Mouse (Mus musculus): ENCODE measurements at regions not wholly inside any gene's neighbourhood (a gene's known extent, or its start where the extent isn't known, plus 50 kb on each side); places are given as distances from the start of the nearest gene placed in this dataset.
"Not testable (repeated sequence)": the region's sequence is repeated elsewhere in the genome, so short reads cannot be mapped to it uniquely, and the experiment has no call there.

- Histone ChIP-seq H3K27me3 (replicated peaks; ENCODE audit: control insufficient read depth, insufficient read depth, low read length) (no peaks in the 10 kb centered on the region), H3K9me3 (ENCODE audit: control insufficient read depth, low read length) (no peaks in the 10 kb centered on the region), H3K9ac (replicated peaks; ENCODE audit: low read depth, low read length) (no peak overlapping the region), H3K4me3 (replicated peaks; ENCODE audit: low read length) (no peak overlapping the region), H3K27ac (ENCODE audit: low read length) (no peak overlapping the region), H3K4me1 (replicated peaks; ENCODE audit: control insufficient read depth, insufficient read depth, low read length) (no peaks in the 10 kb centered on the region), H3K36me3 (ENCODE audit: control insufficient read depth, insufficient read depth) (no peaks in the 10 kb centered on the region), H3K4me2 (ENCODE audit: low read length) (no peak overlapping the region)
- WGBS = 79% methylated on average over 4 of the region's 4 CpGs
- no peak for ATAC-seq
Observed at GRCm38 (mm10) chr8:15601531-15601930, 555.7 kb upstream of the BB014433 start.

GRCm38 (mm10) chr8:15593106-15593505 is 547.2 kb upstream of the BB014433 start:
- H3K27me3 ChIP-seq (replicated peaks; ENCODE audit: control insufficient read depth, insufficient read depth, low read length) = no peaks in the 10 kb centered on the region
- no peaks in the 10 kb centered on the region for H3K9me3 ChIP-seq (ENCODE audit: control insufficient read depth, low read length)
- no peak overlapping the region for H3K4me3 ChIP-seq (replicated peaks; ENCODE audit: low read length)
- no peak overlapping the region for H3K9ac ChIP-seq (replicated peaks; ENCODE audit: low read depth, low read length)
- ATAC-seq = no peak
- H3K36me3 ChIP-seq (ENCODE audit: control insufficient read depth, insufficient read depth) = no peaks in the 10 kb centered on the region
- H3K4me2 ChIP-seq (ENCODE audit: low read length) = no peak overlapping the region
- 76% methylated on average over 6 of the region's 6 CpGs for WGBS
- H3K27ac ChIP-seq (ENCODE audit: low read length) = no peak overlapping the region
- no peaks in the 10 kb centered on the region for H3K4me1 ChIP-seq (replicated peaks; ENCODE audit: control insufficient read depth, insufficient read depth, low read length)

GRCm38 (mm10) chr8:15583782-15584181 is 537.9 kb upstream of the BB014433 start:
- no peaks in the 10 kb centered on the region for H3K9me3 ChIP-seq (ENCODE audit: control insufficient read depth, low read length)
- ATAC-seq = peak; percentile 64; the same call in 1 of the 2 replicates
- 52% methylated on average over 5 of the region's 5 CpGs for WGBS
- no peaks in the 10 kb centered on the region for H3K27me3 ChIP-seq (replicated peaks; ENCODE audit: control insufficient read depth, insufficient read depth, low read length)
- no peak overlapping the region for H3K4me3 ChIP-seq (replicated peaks; ENCODE audit: low read length)
- H3K4me1 ChIP-seq (replicated peaks; ENCODE audit: control insufficient read depth, insufficient read depth, low read length) = no peaks in the 10 kb centered on the region
- H3K4me2 ChIP-seq (ENCODE audit: low read length) = no peak overlapping the region
- H3K9ac ChIP-seq (replicated peaks; ENCODE audit: low read depth, low read length) = no peak overlapping the region
- H3K27ac ChIP-seq (ENCODE audit: low read length) = no peak overlapping the region
- no peaks in the 10 kb centered on the region for H3K36me3 ChIP-seq (ENCODE audit: control insufficient read depth, insufficient read depth)

- H3K36me3 ChIP-seq (ENCODE audit: control insufficient read depth, insufficient read depth) = no peaks in the 10 kb centered on the region
- no peak for ATAC-seq
- H3K27ac ChIP-seq (ENCODE audit: low read length) = no peak overlapping the region
- H3K27me3 ChIP-seq (replicated peaks; ENCODE audit: control insufficient read depth, insufficient read depth, low read length) = no peaks in the 10 kb centered on the region
- H3K9me3 ChIP-seq (ENCODE audit: control insufficient read depth, low read length) = no peaks in the 10 kb centered on the region
- H3K9ac ChIP-seq (replicated peaks; ENCODE audit: low read depth, low read length) = no peak overlapping the region
- WGBS = 89% methylated on average over 5 of the region's 5 CpGs
- no peak overlapping the region for H3K4me3 ChIP-seq (replicated peaks; ENCODE audit: low read length)
- no peak overlapping the region for H3K4me2 ChIP-seq (ENCODE audit: low read length)
- H3K4me1 ChIP-seq (replicated peaks; ENCODE audit: control insufficient read depth, insufficient read depth, low read length) = 0 out of 2 replicates have a peak, but pooled peaks cover 2% of the 10 kb centered on the region
Observed at GRCm38 (mm10) chr8:15570091-15570490, 524.2 kb upstream of the BB014433 start.

GRCm38 (mm10) chr8:15567742-15568141 is 521.9 kb upstream of the BB014433 start:
- Histone ChIP-seq H3K4me3 (replicated peaks; ENCODE audit: low read length) (no peak overlapping the region), H3K27ac (ENCODE audit: low read length) (no peak overlapping the region), H3K36me3 (ENCODE audit: control insufficient read depth, insufficient read depth) (no peaks in the 10 kb centered on the region), H3K4me2 (ENCODE audit: low read length) (no peak overlapping the region), H3K4me1 (replicated peaks; ENCODE audit: control insufficient read depth, insufficient read depth, low read length) (0 out of 2 replicates have a peak, but pooled peaks cover 2% of the 10 kb centered on the region), H3K9ac (replicated peaks; ENCODE audit: low read depth, low read length) (no peak overlapping the region), H3K9me3 (ENCODE audit: control insufficient read depth, low read length) (no peaks in the 10 kb centered on the region), H3K27me3 (replicated peaks; ENCODE audit: control insufficient read depth, insufficient read depth, low read length) (no peaks in the 10 kb centered on the region)
- no peak for ATAC-seq
- 59% methylated on average over 2 of the region's 2 CpGs for whole genome bisulfite sequencing

GRCm38 (mm10) chr8:15562310-15563296 is 516.7 kb upstream of the BB014433 start:
- Histone ChIP-seq H3K4me3 (replicated peaks; ENCODE audit: low read length) (no peak overlapping the region), H3K4me1 (replicated peaks; ENCODE audit: control insufficient read depth, insufficient read depth, low read length) (0 out of 2 replicates have a peak, but pooled peaks cover under 1% of the 10 kb centered on the region), H3K27me3 (replicated peaks; ENCODE audit: control insufficient read depth, insufficient read depth, low read length) (no peaks in the 10 kb centered on the region), H3K27ac (ENCODE audit: low read length) (no peak overlapping the region), H3K36me3 (ENCODE audit: control insufficient read depth, insufficient read depth) (no peaks in the 10 kb centered on the region), H3K9ac (replicated peaks; ENCODE audit: low read depth, low read length) (no peak overlapping the region), H3K4me2 (ENCODE audit: low read length) (no peak overlapping the region), H3K9me3 (ENCODE audit: control insufficient read depth, low read length) (no peaks in the 10 kb centered on the region)
- 83% methylated on average over 39 of the region's 39 CpGs for WGBS
- ATAC-seq = no peak

GRCm38 (mm10) chr8:15532027-15532426 is 486.1 kb upstream of the BB014433 start:
- no peak overlapping the region for H3K4me3 ChIP-seq (replicated peaks; ENCODE audit: low read length)
- no peaks in the 10 kb centered on the region for H3K4me1 ChIP-seq (replicated peaks; ENCODE audit: control insufficient read depth, insufficient read depth, low read length)
- H3K27me3 ChIP-seq (replicated peaks; ENCODE audit: control insufficient read depth, insufficient read depth, low read length) = no peaks in the 10 kb centered on the region
- H3K9me3 ChIP-seq (ENCODE audit: control insufficient read depth, low read length) = no peaks in the 10 kb centered on the region
- H3K4me2 ChIP-seq (ENCODE audit: low read length) = no peak overlapping the region
- H3K36me3 ChIP-seq (ENCODE audit: control insufficient read depth, insufficient read depth) = no peaks in the 10 kb centered on the region
- WGBS = 80% methylated on average over 4 of the region's 4 CpGs
- no peak overlapping the region for H3K27ac ChIP-seq (ENCODE audit: low read length)
- no peak overlapping the region for H3K9ac ChIP-seq (replicated peaks; ENCODE audit: low read depth, low read length)
- ATAC-seq = no peak

- no peaks in the 10 kb centered on the region for H3K4me1 ChIP-seq (replicated peaks; ENCODE audit: control insufficient read depth, insufficient read depth, low read length)
- H3K9ac ChIP-seq (replicated peaks; ENCODE audit: low read depth, low read length) = no peak overlapping the region
- no peak overlapping the region for H3K4me3 ChIP-seq (replicated peaks; ENCODE audit: low read length)
- 92% methylated on average over 3 of the region's 3 CpGs for WGBS
- no peaks in the 10 kb centered on the region for H3K27me3 ChIP-seq (replicated peaks; ENCODE audit: control insufficient read depth, insufficient read depth, low read length)
- H3K9me3 ChIP-seq (ENCODE audit: control insufficient read depth, low read length) = no peaks in the 10 kb centered on the region
- no peak overlapping the region for H3K27ac ChIP-seq (ENCODE audit: low read length)
- no peak for ATAC-seq
- H3K4me2 ChIP-seq (ENCODE audit: low read length) = no peak overlapping the region
- no peaks in the 10 kb centered on the region for H3K36me3 ChIP-seq (ENCODE audit: control insufficient read depth, insufficient read depth)
Observed at GRCm38 (mm10) chr8:15525461-15525860, 479.6 kb upstream of the BB014433 start.

- not testable (repeated sequence) for H3K27ac ChIP-seq (ENCODE audit: low read length); H3K4me2 ChIP-seq (ENCODE audit: low read length); H3K9me3 ChIP-seq (ENCODE audit: control insufficient read depth, low read length); H3K4me3 ChIP-seq (replicated peaks; ENCODE audit: low read length); H3K9ac ChIP-seq (replicated peaks; ENCODE audit: low read depth, low read length); H3K4me1 ChIP-seq (replicated peaks; ENCODE audit: control insufficient read depth, insufficient read depth, low read length); H3K36me3 ChIP-seq (ENCODE audit: control insufficient read depth, insufficient read depth); H3K27me3 ChIP-seq (replicated peaks; ENCODE audit: control insufficient read depth, insufficient read depth, low read length); ATAC-seq
- 75% methylated on average over 16 of the region's 19 CpGs for WGBS
Observed at GRCm38 (mm10) chr8:15519896-15520295, 474.0 kb upstream of the BB014433 start.

Measured in forebrain, embryonic 16.5 days (tissue).